Mouse (Mus musculus) hindbrain, embryonic 16.5 days (tissue): Measurements from ENCODE around the gene Pnpla8. TPM values are rescaled to one million over a fixed set of nuclear protein-coding genes. Genes with fewer than 3 reads are reported as not detected.
A peak's percentile ranks its signal among the peaks of the same experiment; 100 is the strongest.

Experiments used
- ATAC-seq: fragments of 200-750 bp; cut with Nextera tagmentation; 2 replicates; pipeline ENCODE4 v1.8.0; 2017; ENCODE audit warnings: moderate TSS enrichment, moderate library complexity
- H3K27ac ChIP-seq: fragments of 300-500 bp; sonication (generic); 2 replicates; pipeline ENCODE4 v1.5.1; 2014; ENCODE audit warnings: low read depth, mild to moderate bottlenecking, control low read depth, low read length, moderate library complexity
- H3K27me3 ChIP-seq: fragments of 300-500 bp; sonication (generic); replicated peaks from 2 replicates; pipeline ENCODE4 v1.6.1; 2014; ENCODE audit warnings: low read length; ENCODE audit not compliant: control insufficient read depth, insufficient read depth
- H3K36me3 ChIP-seq: fragments of 300-500 bp; sonication (generic); 2 replicates; pipeline ENCODE4 v1.6.1; 2014; ENCODE audit warnings: mild to moderate bottlenecking, low read length, moderate library complexity, mixed read lengths; ENCODE audit not compliant: control insufficient read depth, insufficient read depth
- H3K4me1 ChIP-seq: fragments of 300-500 bp; sonication (generic); 2 replicates; pipeline ENCODE4 v1.6.1; 2014; ENCODE audit warnings: low read depth, low read length; ENCODE audit not compliant: control insufficient read depth, insufficient read depth
- H3K4me2 ChIP-seq: fragments of 300-500 bp; sonication (generic); 2 replicates; pipeline ENCODE4 v1.6.1; 2014; ENCODE audit warnings: mild to moderate bottlenecking, low read length, control low read depth, moderate library complexity
- H3K4me3 ChIP-seq: fragments of 300-500 bp; sonication (generic); 2 replicates; pipeline ENCODE4 v1.5.1; 2014; ENCODE audit warnings: mild to moderate bottlenecking, low read length, control low read depth, moderate library complexity
- H3K9ac ChIP-seq: fragments of 300-500 bp; sonication (generic); 2 replicates; pipeline ENCODE4 v1.6.1; 2014; ENCODE audit warnings: low read depth, mild to moderate bottlenecking, control low read depth, low read length, moderate library complexity
- H3K9me3 ChIP-seq: fragments of 300-500 bp; sonication (generic); 2 replicates; pipeline ENCODE4 v1.6.1; 2014; ENCODE audit warnings: mild to moderate bottlenecking, low read length, moderate library complexity; ENCODE audit not compliant: control insufficient read depth
- WGBS: fragments of 180-500 bp; shearing (Covaris S2); extraction: QIAGEN DNeasy Blood & Tissue Kit; methylation state at CpG from one replicate; pipeline ENCODE4 v1.1.7; 2014; 5-methylcytosine and 5-hydroxymethylcytosine counted together
- polyA plus RNA-seq: library from polyadenylated mRNA; unstranded; fragments of >200 nt; fragmentation: Nextera tagmentation; extraction: Ambion mirVana; gene quantifications from 2 replicates; pipeline ENCODE4 v1.2.1, GENCODE M21; 2015

The Pnpla8 gene
- polyA plus RNA-seq, 1 experiment from 2014 or later, result 127 TPM

GRCm38 (mm10) chr12:44221651-44222356, 634 bp downstream of the Pnpla8 start:
- peak overlapping the region; percentile 53 for H3K4me3 ChIP-seq
- H3K36me3 ChIP-seq, result no peaks in the 10 kb centered on the region
- no peaks in the 10 kb centered on the region for H3K4me1 ChIP-seq
- no peak overlapping the region for H3K27ac ChIP-seq
- WGBS, result 2% methylated on average over 86 of the region's 89 CpGs
- H3K9me3 ChIP-seq, result no peaks in the 10 kb centered on the region
- H3K4me2 ChIP-seq, result peak overlapping the region; percentile 82
- no peaks in the 10 kb centered on the region for H3K27me3 ChIP-seq
- ATAC-seq, result peak; percentile 60; the same call in 1 of the 2 replicates
- peak overlapping the region; percentile 74 for H3K9ac ChIP-seq

GRCm38 (mm10) chr12:44223044-44223443, 1.9 kb downstream of the Pnpla8 start:
- Histone ChIP-seq H3K4me1 (no peaks in the 10 kb centered on the region), H3K4me2 (no peak overlapping the region), H3K27ac (no peak overlapping the region), H3K9ac (no peak overlapping the region), H3K4me3 (no peak overlapping the region), H3K27me3 (no peaks in the 10 kb centered on the region), H3K36me3 (no peaks in the 10 kb centered on the region), H3K9me3 (no peaks in the 10 kb centered on the region)
- WGBS, result 76% methylated on average over 3 of the region's 3 CpGs
- no peak for ATAC-seq

- Histone ChIP-seq H3K9ac (no peak overlapping the region), H3K4me2 (no peak overlapping the region), H3K36me3 (no peaks in the 10 kb centered on the region), H3K27ac (no peak overlapping the region), H3K4me1 (no peaks in the 10 kb centered on the region), H3K27me3 (no peaks in the 10 kb centered on the region), H3K9me3 (no peaks in the 10 kb centered on the region), H3K4me3 (no peak overlapping the region)
- ATAC-seq, result no peak
- 80% methylated on average over 3 of the region's 3 CpGs for WGBS
These were observed 3.5 kb downstream of the Pnpla8 start for GRCm38 (mm10) chr12:44224650-44225049.

GRCm38 (mm10) chr12:44241090-44241489, 19.9 kb downstream of the Pnpla8 start:
- H3K9ac ChIP-seq, result no peak overlapping the region
- no peak overlapping the region for H3K27ac ChIP-seq
- no peaks in the 10 kb centered on the region for H3K27me3 ChIP-seq
- H3K4me1 ChIP-seq, result no peaks in the 10 kb centered on the region
- no peak for ATAC-seq
- no peak overlapping the region for H3K4me3 ChIP-seq
- no peak overlapping the region for H3K4me2 ChIP-seq
- 80% methylated on average over 7 of the region's 7 CpGs for WGBS
- no peaks in the 10 kb centered on the region for H3K36me3 ChIP-seq
- no peaks in the 10 kb centered on the region for H3K9me3 ChIP-seq

- Histone ChIP-seq H3K27me3 (no peaks in the 10 kb centered on the region), H3K4me1 (no peaks in the 10 kb centered on the region), H3K4me3 (no peak overlapping the region), H3K4me2 (no peak overlapping the region), H3K9ac (no peak overlapping the region), H3K9me3 (no peaks in the 10 kb centered on the region), H3K36me3 (no peaks in the 10 kb centered on the region), H3K27ac (no peak overlapping the region)
- WGBS, result 90% methylated on average over 4 of the region's 4 CpGs
- no peak for ATAC-seq
These were observed 21.2 kb downstream of the Pnpla8 start for GRCm38 (mm10) chr12:44242407-44242806.

GRCm38 (mm10) chr12:44245739-44246138, 24.6 kb downstream of the Pnpla8 start:
- H3K36me3 ChIP-seq, result no peaks in the 10 kb centered on the region
- ATAC-seq, result no peak
- 79% methylated on average over 3 of the region's 3 CpGs for WGBS
- no peaks in the 10 kb centered on the region for H3K27me3 ChIP-seq
- no peaks in the 10 kb centered on the region for H3K9me3 ChIP-seq
- H3K4me3 ChIP-seq, result no peak overlapping the region
- no peak overlapping the region for H3K9ac ChIP-seq
- no peak overlapping the region for H3K4me2 ChIP-seq
- no peak overlapping the region for H3K27ac ChIP-seq
- no peaks in the 10 kb centered on the region for H3K4me1 ChIP-seq

- no peaks in the 10 kb centered on the region for H3K27me3 ChIP-seq
- no peak overlapping the region for H3K27ac ChIP-seq
- no peak overlapping the region for H3K4me2 ChIP-seq
- 77% methylated on average over 9 of the region's 9 CpGs for WGBS
- no peaks in the 10 kb centered on the region for H3K9me3 ChIP-seq
- H3K36me3 ChIP-seq, result no peaks in the 10 kb centered on the region
- no peaks in the 10 kb centered on the region for H3K4me1 ChIP-seq
- ATAC-seq, result no peak
- no peak overlapping the region for H3K4me3 ChIP-seq
- H3K9ac ChIP-seq, result no peak overlapping the region
These were observed 27.3 kb downstream of the Pnpla8 start for GRCm38 (mm10) chr12:44248309-44248977.

- no peak for ATAC-seq
- Histone ChIP-seq H3K9me3 (no peaks in the 10 kb centered on the region), H3K27ac (no peak overlapping the region)
These were observed 41.4 kb downstream of the Pnpla8 start for GRCm38 (mm10) chr12:44262612-44263011.

GRCm38 (mm10) chr12:44265651-44266050, 44.5 kb downstream of the Pnpla8 start:
- peaks cover 7% of the 10 kb centered on the region; the same call in 1 of the 2 replicates for H3K4me1 ChIP-seq
- 68% methylated on average over 3 of the region's 3 CpGs for WGBS

More at GRCm38 (mm10) chr12:44262612-44263011, 41.4 kb downstream of the Pnpla8 start:
- Histone ChIP-seq H3K4me2 (no peak overlapping the region), H3K4me3 (no peak overlapping the region), H3K36me3 (no peaks in the 10 kb centered on the region), H3K27me3 (no peaks in the 10 kb centered on the region), H3K9ac (no peak overlapping the region), H3K4me1 (no peaks in the 10 kb centered on the region)

More at GRCm38 (mm10) chr12:44265651-44266050, 44.5 kb downstream of the Pnpla8 start:
- Histone ChIP-seq H3K4me2 (no peak overlapping the region), H3K4me3 (no peak overlapping the region), H3K27ac (no peak overlapping the region), H3K36me3 (no peaks in the 10 kb centered on the region), H3K9ac (no peak overlapping the region), H3K27me3 (no peaks in the 10 kb centered on the region), H3K9me3 (no peaks in the 10 kb centered on the region)
- no peak for ATAC-seq
